Mouse (Mus musculus): Measurements from ENCODE around the gene Ddah1. TPM values are rescaled to one million over a fixed set of nuclear protein-coding genes. Genes with fewer than 3 reads are reported as not detected.

Ddah1 gene
- polyA plus RNA-seq, 1 experiment from 2014 or later = 17.7 TPM

- H3K9me3 ChIP-seq (replicated peaks; ENCODE audit: control insufficient read depth, low read length) = no peaks in the 10 kb centered on the region
- H3K27me3 ChIP-seq (ENCODE audit: control insufficient read depth, insufficient read depth, low read length) = no peaks in the 10 kb centered on the region
- H3K4me2 ChIP-seq (ENCODE audit: low read depth, low read length) = no peak overlapping the region
- no peak for ATAC-seq (ENCODE audit: insufficient read depth, low FRiP score)
- H3K36me3 ChIP-seq (ENCODE audit: control insufficient read depth, insufficient read depth, low read length) = no peaks in the 10 kb centered on the region
- no peak overlapping the region for H3K9ac ChIP-seq (ENCODE audit: low read length)
- peaks cover 5% of the 10 kb centered on the region; the same call in 1 of the 2 replicates for H3K4me1 ChIP-seq (ENCODE audit: control insufficient read depth, insufficient read depth, low read length)
- no peak overlapping the region for H3K27ac ChIP-seq (ENCODE audit: low read length)
- no peak overlapping the region for H3K4me3 ChIP-seq (replicated peaks; ENCODE audit: low read length)
- 76% methylated on average over 14 of the region's 14 CpGs for WGBS
These were observed 19.8 kb upstream of the Ddah1 start for GRCm38 (mm10) chr3:145738662-145739061.

GRCm38 (mm10) chr3:145739904-145740303 is 18.6 kb upstream of the Ddah1 start:
- H3K9me3 ChIP-seq (replicated peaks; ENCODE audit: control insufficient read depth, low read length) = no peaks in the 10 kb centered on the region
- H3K9ac ChIP-seq (ENCODE audit: low read length) = no peak overlapping the region
- ATAC-seq (ENCODE audit: insufficient read depth, low FRiP score) = no peak

GRCm38 (mm10) chr3:145743050-145743449 is 15.4 kb upstream of the Ddah1 start:
- 59% methylated on average over 9 of the region's 9 CpGs for WGBS
- Histone ChIP-seq H3K4me1 (ENCODE audit: control insufficient read depth, insufficient read depth, low read length) (peaks cover 5% of the 10 kb centered on the region; the same call in 1 of the 2 replicates), H3K4me2 (ENCODE audit: low read depth, low read length) (no peak overlapping the region), H3K9me3 (replicated peaks; ENCODE audit: control insufficient read depth, low read length) (no peaks in the 10 kb centered on the region), H3K36me3 (ENCODE audit: control insufficient read depth, insufficient read depth, low read length) (no peaks in the 10 kb centered on the region), H3K27ac (ENCODE audit: low read length) (no peak overlapping the region), H3K4me3 (replicated peaks; ENCODE audit: low read length) (no peak overlapping the region), H3K27me3 (ENCODE audit: control insufficient read depth, insufficient read depth, low read length) (no peaks in the 10 kb centered on the region), H3K9ac (ENCODE audit: low read length) (no peak overlapping the region)
- no peak for ATAC-seq (ENCODE audit: insufficient read depth, low FRiP score)

More at GRCm38 (mm10) chr3:145739904-145740303, 18.6 kb upstream of the Ddah1 start:
- Histone ChIP-seq H3K27me3 (ENCODE audit: control insufficient read depth, insufficient read depth, low read length) (no peaks in the 10 kb centered on the region), H3K4me1 (ENCODE audit: control insufficient read depth, insufficient read depth, low read length) (peaks cover 5% of the 10 kb centered on the region; the same call in 1 of the 2 replicates), H3K36me3 (ENCODE audit: control insufficient read depth, insufficient read depth, low read length) (no peaks in the 10 kb centered on the region), H3K4me2 (ENCODE audit: low read depth, low read length) (no peak overlapping the region), H3K27ac (ENCODE audit: low read length) (no peak overlapping the region), H3K4me3 (replicated peaks; ENCODE audit: low read length) (no peak overlapping the region)
- WGBS = 38% methylated on average over 7 of the region's 7 CpGs

- Histone ChIP-seq H3K9ac (ENCODE audit: low read length) (no peak overlapping the region), H3K27ac (ENCODE audit: low read length) (no peak overlapping the region), H3K36me3 (ENCODE audit: control insufficient read depth, insufficient read depth, low read length) (no peaks in the 10 kb centered on the region), H3K27me3 (ENCODE audit: control insufficient read depth, insufficient read depth, low read length) (no peaks in the 10 kb centered on the region), H3K9me3 (replicated peaks; ENCODE audit: control insufficient read depth, low read length) (no peaks in the 10 kb centered on the region), H3K4me1 (ENCODE audit: control insufficient read depth, insufficient read depth, low read length) (peaks cover 5% of the 10 kb centered on the region; the same call in 1 of the 2 replicates), H3K4me2 (ENCODE audit: low read depth, low read length) (no peak overlapping the region), H3K4me3 (replicated peaks; ENCODE audit: low read length) (no peak overlapping the region)
- no peak for ATAC-seq (ENCODE audit: insufficient read depth, low FRiP score)
- WGBS = 81% methylated on average over 9 of the region's 9 CpGs
These were observed 14.9 kb upstream of the Ddah1 start for GRCm38 (mm10) chr3:145743476-145744027.

DNA sequence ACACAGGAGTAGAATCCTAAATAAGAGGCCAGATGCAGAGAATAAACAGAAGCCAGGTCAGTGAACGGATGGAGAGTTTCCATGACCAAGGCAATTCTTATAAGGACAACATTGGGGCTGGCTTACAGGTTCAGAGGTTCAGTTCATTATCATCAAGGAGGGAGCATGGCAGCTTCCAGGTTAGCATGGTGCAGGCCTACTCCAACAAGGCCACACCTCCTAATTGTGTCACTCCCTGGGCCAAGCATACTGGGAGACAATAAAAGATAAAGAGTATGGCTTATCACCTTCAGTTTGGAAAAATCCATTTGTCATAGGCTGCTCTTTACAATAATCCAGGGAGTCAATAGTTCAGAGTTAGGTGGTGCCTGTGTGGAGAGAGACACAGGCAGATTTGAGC is 9.8 kb upstream of the Ddah1 start:
- Histone ChIP-seq H3K4me1 (ENCODE audit: control insufficient read depth, insufficient read depth, low read length) (no peaks in the 10 kb centered on the region), H3K27ac (ENCODE audit: low read length) (no peak overlapping the region), H3K27me3 (ENCODE audit: control insufficient read depth, insufficient read depth, low read length) (no peaks in the 10 kb centered on the region), H3K9me3 (replicated peaks; ENCODE audit: control insufficient read depth, low read length) (no peaks in the 10 kb centered on the region), H3K36me3 (ENCODE audit: control insufficient read depth, insufficient read depth, low read length) (no peaks in the 10 kb centered on the region), H3K4me3 (replicated peaks; ENCODE audit: low read length) (no peak overlapping the region), H3K9ac (ENCODE audit: low read length) (no peak overlapping the region), H3K4me2 (ENCODE audit: low read depth, low read length) (no peak overlapping the region)
- no peak for ATAC-seq (ENCODE audit: insufficient read depth, low FRiP score)
- 74% methylated on average over 1 of the region's 1 CpGs for WGBS

DNA sequence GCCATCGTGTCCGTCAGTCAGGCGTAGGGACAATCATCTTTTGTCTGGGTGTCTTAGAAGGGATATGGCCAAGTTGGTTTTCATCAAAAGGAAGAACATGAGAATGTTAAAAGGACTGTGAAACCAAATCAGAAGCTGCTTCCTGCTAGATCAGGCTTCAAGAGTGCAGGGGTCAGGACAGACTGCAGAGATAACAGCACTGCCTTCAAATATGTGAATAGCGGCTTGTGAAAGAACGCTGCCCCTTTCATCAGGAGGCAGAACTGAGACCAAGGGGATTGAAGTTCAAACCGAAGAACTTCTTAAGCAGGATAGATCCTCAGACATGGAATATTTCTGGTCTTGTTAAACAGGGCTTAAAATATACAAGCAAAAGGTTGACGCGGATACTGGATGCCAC is 2.0 kb upstream of the Ddah1 start:
- Histone ChIP-seq H3K27ac (ENCODE audit: low read length) (no peak overlapping the region), H3K9me3 (replicated peaks; ENCODE audit: control insufficient read depth, low read length) (no peaks in the 10 kb centered on the region), H3K4me1 (ENCODE audit: control insufficient read depth, insufficient read depth, low read length) (peaks cover 7% of the 10 kb centered on the region), H3K4me2 (ENCODE audit: low read depth, low read length) (no peak overlapping the region), H3K36me3 (ENCODE audit: control insufficient read depth, insufficient read depth, low read length) (no peaks in the 10 kb centered on the region), H3K9ac (ENCODE audit: low read length) (no peak overlapping the region), H3K4me3 (replicated peaks; ENCODE audit: low read length) (no peak overlapping the region), H3K27me3 (ENCODE audit: control insufficient read depth, insufficient read depth, low read length) (peaks cover 15% of the 10 kb centered on the region)
- 79% methylated on average over 8 of the region's 8 CpGs for WGBS
- no peak for ATAC-seq (ENCODE audit: insufficient read depth, low FRiP score)

- no peak overlapping the region for H3K4me3 ChIP-seq (replicated peaks; ENCODE audit: low read length)
- no peak for ATAC-seq (ENCODE audit: insufficient read depth, low FRiP score)
- H3K27me3 ChIP-seq (ENCODE audit: control insufficient read depth, insufficient read depth, low read length) = peaks cover 15% of the 10 kb centered on the region
- H3K36me3 ChIP-seq (ENCODE audit: control insufficient read depth, insufficient read depth, low read length) = no peaks in the 10 kb centered on the region
- no peak overlapping the region for H3K4me2 ChIP-seq (ENCODE audit: low read depth, low read length)
- no peak overlapping the region for H3K27ac ChIP-seq (ENCODE audit: low read length)
- no peaks in the 10 kb centered on the region for H3K9me3 ChIP-seq (replicated peaks; ENCODE audit: control insufficient read depth, low read length)
- WGBS = 55% methylated on average over 8 of the region's 8 CpGs
- H3K9ac ChIP-seq (ENCODE audit: low read length) = no peak overlapping the region
- H3K4me1 ChIP-seq (ENCODE audit: control insufficient read depth, insufficient read depth, low read length) = peaks cover 7% of the 10 kb centered on the region
These were observed 1.3 kb upstream of the Ddah1 start for GRCm38 (mm10) chr3:145757177-145757576.

- ATAC-seq (ENCODE audit: insufficient read depth, low FRiP score) = no peak
- Histone ChIP-seq H3K9ac (ENCODE audit: low read length) (no peak overlapping the region), H3K9me3 (replicated peaks; ENCODE audit: control insufficient read depth, low read length) (no peaks in the 10 kb centered on the region), H3K27me3 (ENCODE audit: control insufficient read depth, insufficient read depth, low read length) (peaks cover 15% of the 10 kb centered on the region), H3K4me3 (replicated peaks; ENCODE audit: low read length) (no peak overlapping the region; the same call in 1 of the 2 replicates), H3K4me2 (ENCODE audit: low read depth, low read length) (peak overlapping the region; percentile 100), H3K27ac (ENCODE audit: low read length) (no peak overlapping the region), H3K36me3 (ENCODE audit: control insufficient read depth, insufficient read depth, low read length) (no peaks in the 10 kb centered on the region), H3K4me1 (ENCODE audit: control insufficient read depth, insufficient read depth, low read length) (peaks cover 7% of the 10 kb centered on the region)
- WGBS = 40% methylated on average over 4 of the region's 4 CpGs
These were observed 631 bp upstream of the Ddah1 start for GRCm38 (mm10) chr3:145757844-145758243.

DNA sequence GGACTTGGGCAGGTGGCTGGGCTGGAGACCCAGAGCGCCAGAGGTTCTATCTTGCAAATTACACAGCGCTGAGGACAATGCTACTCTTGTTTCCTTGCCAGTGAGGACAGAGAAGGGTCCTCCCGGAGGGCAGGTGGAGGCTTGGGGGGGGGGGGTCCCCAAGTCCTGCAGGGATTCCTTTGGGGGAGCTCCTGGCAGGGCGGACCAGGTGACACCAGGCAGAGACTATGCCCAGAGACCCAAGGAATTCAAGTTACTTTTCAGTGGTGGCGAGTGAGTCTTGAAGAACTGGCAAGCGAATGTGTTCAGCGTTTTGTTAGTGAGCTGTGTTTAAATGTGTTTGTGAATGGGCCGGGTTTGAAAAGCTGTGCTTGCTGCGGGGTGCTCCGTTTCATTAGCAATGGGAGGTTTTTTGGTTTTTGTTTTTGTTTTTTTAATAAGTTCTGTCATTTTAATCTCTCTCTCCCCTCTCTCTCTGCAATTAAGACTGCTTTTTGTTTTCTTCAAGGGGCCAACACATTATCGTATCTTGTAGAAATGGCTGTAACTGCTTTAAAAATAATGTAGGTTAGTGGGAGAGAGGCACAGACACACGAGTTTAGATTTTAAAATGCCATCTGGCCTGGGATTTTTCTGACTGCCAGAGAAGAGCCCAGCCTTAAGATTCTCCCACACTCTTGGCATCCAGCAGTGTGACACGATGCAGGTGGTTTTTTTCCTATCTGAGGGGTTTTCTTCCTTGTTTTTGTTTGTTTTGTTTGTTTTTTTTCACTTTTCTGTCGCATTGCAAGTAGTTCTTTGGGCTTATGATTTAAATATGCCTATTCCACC is 1.1 kb downstream of the Ddah1 start:
- peak overlapping the region; percentile 69 for H3K4me3 ChIP-seq (replicated peaks; ENCODE audit: low read length)
- 25% methylated on average over 14 of the region's 14 CpGs for WGBS
- H3K27ac ChIP-seq (ENCODE audit: low read length) = no peak overlapping the region
- H3K9me3 ChIP-seq (replicated peaks; ENCODE audit: control insufficient read depth, low read length) = no peaks in the 10 kb centered on the region
- ATAC-seq (ENCODE audit: insufficient read depth, low FRiP score) = no peak
- H3K4me2 ChIP-seq (ENCODE audit: low read depth, low read length) = peak overlapping the region; percentile 100
- no peaks in the 10 kb centered on the region for H3K36me3 ChIP-seq (ENCODE audit: control insufficient read depth, insufficient read depth, low read length)
- H3K4me1 ChIP-seq (ENCODE audit: control insufficient read depth, insufficient read depth, low read length) = peaks cover 7% of the 10 kb centered on the region
- peak overlapping the region; percentile 85 for H3K9ac ChIP-seq (ENCODE audit: low read length)
- peaks cover 15% of the 10 kb centered on the region for H3K27me3 ChIP-seq (ENCODE audit: control insufficient read depth, insufficient read depth, low read length)
